Mouse (Mus musculus): ENCODE data around the gene Ugt1a7c.

DNA sequence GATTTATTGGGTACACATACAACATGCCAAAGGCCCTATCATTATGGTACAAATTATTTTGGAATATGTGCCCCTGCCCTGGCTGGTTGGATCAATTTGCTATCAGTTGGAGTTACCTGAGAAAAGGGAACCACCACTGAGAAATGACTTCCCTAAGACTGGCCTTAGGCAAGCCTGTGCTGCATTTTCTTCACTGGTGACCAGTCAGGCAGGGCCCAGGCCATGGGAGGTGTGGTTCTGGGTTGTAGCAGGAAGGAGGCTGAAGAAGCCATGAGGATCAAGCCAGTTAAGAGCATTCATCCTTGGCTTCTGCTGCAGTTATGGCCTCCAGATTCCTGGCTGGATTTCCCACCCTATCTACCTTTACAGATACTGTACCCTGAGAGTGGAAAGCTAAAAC, 2.5 kb upstream of the Ugt1a7c start:
- TF ChIP-seq CTCF (IDR thresholded peaks at IDR 0.05; ENCODE audit: borderline replicate concordance, control insufficient read depth, extremely low read depth, insufficient read depth, low read length, poor library complexity) = no peak
- TF ChIP-seq POLR2A (IDR thresholded peaks at IDR 0.05; ENCODE audit: control insufficient read depth, extremely low read depth, insufficient read depth, low read length, poor library complexity) = no peak

All from thymus, adult 2 months (tissue).